Mouse (Mus musculus) naive thymus-derived CD4-positive, alpha-beta T cell, adult 2 months (primary cell): ENCODE results near the gene Ppp1r14b.

ENCODE experiments used
- DNase-seq: peaks from one replicate; pipeline ENCODE4 v3.0.0-alpha.2; 2011; ENCODE audit warnings: low read depth

The Ppp1r14b gene

DNA sequence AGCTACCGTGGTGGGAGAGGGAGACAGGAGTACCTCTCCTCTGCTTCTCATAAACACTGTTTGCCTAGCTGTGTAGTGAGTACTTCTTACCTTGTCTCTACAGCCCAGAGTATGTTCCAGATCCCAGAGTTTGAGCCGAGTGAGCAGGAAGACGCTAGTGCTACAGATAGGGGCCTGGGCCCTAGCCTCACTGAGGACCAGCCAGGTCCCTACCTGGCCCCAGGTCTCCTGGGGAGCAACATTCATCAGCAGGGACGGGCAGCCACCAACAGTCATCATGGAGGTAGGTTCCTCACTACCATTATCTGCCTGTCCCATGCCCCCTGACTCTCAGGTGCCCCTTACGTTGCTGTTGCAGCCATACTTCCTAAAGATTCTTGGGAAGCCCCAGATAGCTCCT, 32.0 kb upstream of the Ppp1r14b start:
- DNase-seq, result no peak

DNA sequence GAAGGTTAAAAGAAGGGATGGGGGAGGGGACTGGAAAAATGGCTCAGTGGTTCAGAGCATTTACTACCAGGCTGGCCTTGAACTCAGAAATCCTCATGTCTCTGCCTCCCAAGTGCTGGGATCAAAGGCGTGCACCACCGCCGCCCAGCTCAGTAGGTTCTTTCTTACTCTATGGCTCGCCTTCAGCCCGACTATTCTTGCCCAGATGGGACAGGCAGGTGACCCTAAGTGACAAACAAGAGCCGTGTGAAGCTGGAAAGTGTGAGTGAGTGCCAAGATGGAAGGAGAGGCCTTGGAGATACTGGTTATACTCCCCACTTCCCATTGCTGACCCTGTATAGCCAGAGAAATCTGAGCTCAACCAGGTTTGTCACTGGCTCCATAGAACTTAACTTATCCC, 31.1 kb upstream of the Ppp1r14b start:
- DNase-seq, result no peak

- DNase-seq, result no peak
These were observed 27.0 kb upstream of the Ppp1r14b start for GRCm38 (mm10) chr19:6947742-6948141.

DNA sequence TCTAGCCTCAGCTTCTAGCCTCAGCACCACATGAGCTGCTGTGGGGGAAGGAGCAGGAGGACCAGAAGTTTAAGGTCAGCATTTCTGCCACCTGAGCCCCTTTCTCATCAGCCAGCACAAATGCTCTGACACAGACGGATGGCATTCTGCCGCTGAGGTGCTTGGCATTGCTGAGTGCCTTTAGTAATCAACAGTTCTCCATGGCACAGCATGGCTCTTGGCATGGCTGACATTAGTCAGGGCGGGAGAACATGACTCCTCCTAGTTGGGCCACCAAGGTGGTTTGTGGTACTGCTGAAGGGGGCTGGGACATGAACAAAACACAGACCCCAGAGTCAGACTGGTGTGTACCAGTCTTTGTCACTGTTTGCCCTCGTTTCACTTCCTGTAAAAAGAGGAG, 26.6 kb upstream of the Ppp1r14b start:
- DNase-seq, result no peak

- no peak for DNase-seq
These were observed 25.2 kb upstream of the Ppp1r14b start for GRCm38 (mm10) chr19:6949532-6949931.

DNA sequence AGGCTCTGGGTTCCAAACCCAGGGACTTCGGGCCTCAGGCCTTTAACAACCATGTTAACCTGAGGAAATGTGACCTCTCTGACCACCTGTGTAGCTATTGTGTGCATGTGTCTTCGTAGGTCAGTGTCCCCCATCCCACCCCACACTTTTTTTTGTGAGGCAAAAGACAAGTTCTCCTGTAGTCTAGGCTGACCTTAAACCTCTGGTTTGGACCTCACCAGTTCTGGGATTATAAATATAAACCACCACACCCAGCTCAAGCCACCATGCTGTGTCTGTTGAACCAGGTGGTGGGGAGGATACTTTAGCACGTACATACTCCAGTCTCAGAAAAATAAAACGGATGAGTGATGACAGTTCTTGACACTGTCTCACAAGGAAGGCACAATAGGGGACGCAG, 24.8 kb upstream of the Ppp1r14b start:
- DNase-seq, result no peak

GRCm38 (mm10) chr19:6950613-6951153, 24.1 kb upstream of the Ppp1r14b start:
- peak; percentile 64 for DNase-seq

DNA sequence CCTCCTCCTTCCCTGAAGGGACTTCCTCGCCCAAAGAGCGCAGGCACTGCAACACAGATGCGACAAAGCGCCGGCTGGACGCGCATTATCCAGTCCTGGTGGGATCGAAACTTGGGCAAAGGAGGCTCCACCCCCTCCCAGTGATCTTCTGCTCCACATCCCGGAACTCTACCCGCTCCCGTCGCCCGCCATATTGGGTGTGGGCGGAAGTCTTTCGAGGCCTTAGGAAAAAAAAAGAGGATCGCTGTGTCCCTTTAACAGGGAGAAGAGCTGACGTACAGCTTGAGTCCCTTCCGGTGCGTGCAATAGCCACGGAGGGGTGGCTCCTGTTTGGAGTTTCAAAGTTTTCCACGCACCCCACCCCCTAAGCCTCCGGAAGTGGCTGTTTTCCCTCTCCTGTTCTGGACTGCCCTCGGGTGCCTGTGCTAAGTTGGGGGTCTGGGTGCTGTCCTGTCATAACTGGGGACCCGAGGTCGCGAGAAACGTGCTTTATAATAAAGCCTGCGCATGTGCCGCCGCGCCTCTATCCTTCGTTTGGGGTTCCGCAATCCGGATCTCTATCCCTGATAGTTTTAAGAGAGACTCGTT, 23.3 kb upstream of the Ppp1r14b start:
- DNase-seq, result peak; percentile 75

DNA sequence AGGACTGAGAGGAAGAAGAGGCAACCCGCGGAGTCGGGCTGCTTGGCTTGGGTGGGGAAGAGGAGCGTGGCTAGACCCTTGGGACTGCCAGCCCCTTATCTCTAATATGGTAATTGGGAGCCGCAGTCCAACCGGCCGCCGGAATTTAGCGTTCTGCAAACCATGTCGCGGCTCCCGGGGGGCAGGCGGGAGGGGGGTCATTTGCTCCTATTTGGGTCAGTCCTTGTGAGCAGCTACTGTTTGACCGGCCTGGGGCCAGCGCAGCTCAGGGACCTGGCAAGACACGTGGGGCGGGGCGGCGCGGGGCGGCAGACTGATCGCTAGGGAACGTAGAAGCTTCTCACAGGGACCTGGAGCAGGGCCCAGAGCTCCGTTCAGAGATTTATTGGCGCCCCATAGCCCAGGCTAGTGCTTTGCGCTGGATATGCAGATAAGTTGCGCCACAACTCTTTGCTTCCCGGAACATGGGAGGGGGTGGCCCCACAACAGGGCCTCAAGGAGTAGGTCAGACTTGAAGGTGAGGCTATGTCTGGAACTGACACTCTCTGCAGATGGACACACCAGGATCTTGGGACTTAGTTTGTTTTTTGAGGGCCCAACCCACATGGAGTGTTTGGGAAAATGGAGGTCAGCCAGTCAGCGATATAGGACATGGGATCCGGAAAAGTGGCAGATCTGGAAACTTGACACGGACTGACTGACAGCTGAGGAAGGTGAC, 22.6 kb upstream of the Ppp1r14b start:
- peak; percentile 54 for DNase-seq

DNA sequence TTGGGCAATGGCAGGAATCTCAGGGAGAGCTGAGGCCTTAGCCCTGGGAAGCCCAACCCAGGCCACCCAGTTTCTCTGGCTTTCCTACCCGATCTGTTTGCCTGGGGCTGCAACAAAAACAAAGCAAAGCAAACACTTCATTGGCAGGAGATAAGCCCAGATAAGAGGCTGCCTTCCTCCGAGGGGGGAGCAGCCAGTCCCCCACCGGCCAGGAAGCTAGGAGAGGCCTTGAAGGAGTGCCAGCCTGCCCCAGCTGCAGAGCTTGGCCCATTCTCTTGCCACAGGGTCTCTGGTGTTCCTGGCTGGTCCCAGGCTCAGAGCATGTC, 22.1 kb upstream of the Ppp1r14b start:
- no peak for DNase-seq

- no peak for DNase-seq
These were observed 20.7 kb upstream of the Ppp1r14b start for GRCm38 (mm10) chr19:6954046-6954445.

DNA sequence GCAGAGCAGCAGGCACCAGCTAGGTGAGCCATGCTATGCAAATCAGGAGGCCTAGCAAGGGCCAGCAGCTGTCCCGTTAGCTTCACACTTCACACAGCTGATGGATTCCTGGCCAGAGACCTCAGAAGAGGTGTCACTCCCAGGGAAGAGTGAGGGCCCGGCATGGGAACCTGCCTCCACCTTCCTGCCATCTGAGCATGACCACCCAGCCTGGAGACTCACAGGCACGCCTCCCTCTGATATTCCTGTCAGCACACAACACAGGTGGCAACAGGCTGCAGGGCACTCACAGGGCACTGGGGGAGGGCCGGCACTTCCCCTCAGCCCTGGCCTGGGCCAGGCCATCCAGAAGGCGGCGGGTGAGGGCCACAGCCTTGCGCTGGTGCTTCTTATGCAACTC, 19.3 kb upstream of the Ppp1r14b start:
- DNase-seq, result no peak

- no peak for DNase-seq
These were observed 18.3 kb upstream of the Ppp1r14b start for GRCm38 (mm10) chr19:6956461-6956860.

GRCm38 (mm10) chr19:6968491-6969271, 6.1 kb upstream of the Ppp1r14b start:
- peak; percentile 34 for DNase-seq

- no peak for DNase-seq
These were observed 5.5 kb upstream of the Ppp1r14b start for GRCm38 (mm10) chr19:6969291-6969664.

GRCm38 (mm10) chr19:6969665-6970381, 4.9 kb upstream of the Ppp1r14b start:
- DNase-seq, result peak; percentile 85

DNA sequence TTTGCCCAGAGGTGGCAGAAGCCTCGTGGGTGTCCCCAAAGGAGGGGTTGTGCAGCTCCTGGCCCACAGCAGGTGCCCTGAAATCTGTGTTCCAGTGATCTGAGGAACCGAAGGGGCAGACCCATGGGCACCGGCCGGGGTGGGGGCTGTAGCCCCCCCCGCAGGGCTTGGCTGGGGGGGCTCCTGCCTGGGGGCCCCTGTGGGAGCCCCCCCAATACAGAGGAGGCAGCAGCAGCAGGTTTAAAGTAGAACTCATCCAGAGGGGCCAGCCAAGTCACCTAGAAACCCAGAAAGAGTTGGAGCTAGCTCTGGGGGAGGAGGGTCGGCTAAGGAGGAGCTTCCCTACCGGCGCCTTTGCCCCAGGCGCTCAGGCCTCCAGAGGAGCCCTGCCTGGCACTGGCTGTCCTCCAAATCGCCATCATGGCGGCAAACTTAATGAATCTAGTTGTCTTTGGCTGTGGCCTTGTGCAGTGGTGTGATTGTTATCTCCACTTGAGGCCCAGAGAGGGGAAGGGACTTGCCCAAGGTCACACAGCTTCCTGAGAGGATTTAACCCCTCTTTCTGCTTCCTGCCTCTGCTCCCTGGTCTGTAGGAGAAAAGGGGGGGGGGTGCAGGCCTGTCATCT, 4.2 kb upstream of the Ppp1r14b start:
- peak; percentile 28 for DNase-seq

DNA sequence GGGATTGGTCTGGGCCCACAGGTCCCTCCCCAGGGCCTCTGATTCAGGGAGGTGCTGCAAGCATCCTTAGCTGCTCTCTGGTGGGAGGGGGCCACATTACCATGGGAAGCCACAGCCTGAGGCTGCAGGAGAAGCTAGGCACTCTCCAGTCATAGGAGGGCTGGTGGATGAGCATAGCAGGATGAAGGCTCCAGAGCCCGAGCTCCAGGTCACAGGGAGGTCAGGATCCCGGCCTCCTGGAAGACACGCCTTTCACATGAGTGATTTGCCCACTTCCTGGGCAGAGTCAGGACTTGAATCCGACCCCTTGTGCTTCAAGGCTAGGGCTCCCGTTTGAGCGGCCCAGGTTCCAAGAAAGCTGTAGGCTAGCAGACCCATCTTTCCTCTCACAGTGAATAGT, 3.1 kb upstream of the Ppp1r14b start:
- DNase-seq, result no peak

- DNase-seq, result no peak
These were observed 2.4 kb upstream of the Ppp1r14b start for GRCm38 (mm10) chr19:6972247-6972917.

DNA sequence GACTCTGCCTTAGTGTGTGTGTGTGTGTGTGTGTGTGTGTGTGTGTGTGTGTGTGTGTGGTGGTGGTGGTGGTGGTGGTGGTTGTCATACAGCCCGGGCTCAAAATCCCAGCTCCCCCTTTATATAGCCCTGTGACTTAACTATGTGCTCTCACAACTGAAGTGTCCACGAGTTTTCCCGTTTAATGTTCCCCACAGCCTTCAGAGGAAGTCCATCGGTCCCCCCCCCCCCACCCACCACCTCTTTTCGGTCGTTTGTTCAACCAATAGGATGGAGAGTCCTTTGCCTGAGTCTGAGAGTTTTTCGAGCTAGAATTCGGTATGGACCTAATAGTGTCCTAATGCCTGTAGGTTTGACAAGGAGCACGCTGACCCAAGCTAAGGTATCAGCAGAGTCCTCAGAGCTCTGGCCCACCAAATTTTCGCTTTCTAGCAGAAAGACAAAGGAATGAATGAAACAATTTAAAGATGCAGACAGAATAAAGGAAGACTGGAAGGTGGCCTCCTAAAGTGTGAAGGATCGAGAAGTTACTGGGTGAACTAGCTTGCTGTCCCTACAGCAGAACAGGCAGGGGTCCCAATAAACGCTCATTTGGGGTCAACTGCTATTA, 1.1 kb upstream of the Ppp1r14b start:
- no peak for DNase-seq
